Mouse (Mus musculus) heart, postnatal 10 days (tissue): ENCODE data around the gene Gga2. TPM values are rescaled to one million over a fixed set of nuclear protein-coding genes. Genes with fewer than 3 reads are reported as not detected.

Experiments
- DNase-seq, 2 experiments: peaks; one replicate each; pipeline ENCODE4 v3.0.0; 2021
- intact Hi-C: fragments of 180-260 bp; cut with DNase I; formaldehyde crosslinking; loops from one replicate; pipeline ENCODE4 v1.15.1; 2025
- total RNA-seq, 2 experiments: library from RNA; stranded (reverse); gene quantifications; 2 replicates each; pipeline ENCODE4 v1.2.3; 2021

Gene Gga2
- total RNA-seq, 2 experiments from 2014 or later: 42.1 TPM

- peak; percentile 61 for DNase-seq
- intact Hi-C loops: no loop called here
Observed at GRCm38 (mm10) chr7:122015105-122015504, 5.9 kb downstream of the Gga2 start.

GRCm38 (mm10) chr7:122012949-122013348 is 8.1 kb downstream of the Gga2 start:
- DNase-seq: no peak

GRCm38 (mm10) chr7:122012370-122012769 is 8.7 kb downstream of the Gga2 start:
- peak; percentile 21 to 31 for DNase-seq
- intact Hi-C loops: no loop called here

More at GRCm38 (mm10) chr7:122012949-122013348, 8.1 kb downstream of the Gga2 start:
- intact Hi-C loops: no loop called here

DNA sequence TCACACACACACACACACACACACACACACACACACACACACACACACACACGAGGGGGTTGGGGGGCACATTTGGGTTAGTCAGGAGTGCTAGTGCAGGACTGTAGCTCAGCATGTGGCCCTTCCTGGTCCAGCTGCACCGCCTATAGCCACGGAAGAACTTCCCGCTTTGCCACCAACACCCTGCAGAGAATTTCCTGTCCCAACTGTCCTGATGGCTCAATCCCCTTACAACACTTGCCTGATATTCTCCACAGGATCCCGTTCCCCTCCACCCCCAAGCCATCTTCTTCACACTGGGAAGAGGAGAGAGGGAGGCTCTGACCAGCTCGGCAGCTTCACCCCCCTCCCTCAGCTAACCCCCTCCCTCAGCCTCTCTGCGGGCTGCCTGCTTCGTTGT is 20.6 kb downstream of the Gga2 start:
- intact Hi-C loops: no loop called here

GRCm38 (mm10) chr7:121995961-121996360 is 25.1 kb downstream of the Gga2 start:
- DNase-seq: no peak
- intact Hi-C loops: no loop called here

More for the DNA sequence above, 20.6 kb downstream of the Gga2 start:
- DNase-seq: no peak

DNA sequence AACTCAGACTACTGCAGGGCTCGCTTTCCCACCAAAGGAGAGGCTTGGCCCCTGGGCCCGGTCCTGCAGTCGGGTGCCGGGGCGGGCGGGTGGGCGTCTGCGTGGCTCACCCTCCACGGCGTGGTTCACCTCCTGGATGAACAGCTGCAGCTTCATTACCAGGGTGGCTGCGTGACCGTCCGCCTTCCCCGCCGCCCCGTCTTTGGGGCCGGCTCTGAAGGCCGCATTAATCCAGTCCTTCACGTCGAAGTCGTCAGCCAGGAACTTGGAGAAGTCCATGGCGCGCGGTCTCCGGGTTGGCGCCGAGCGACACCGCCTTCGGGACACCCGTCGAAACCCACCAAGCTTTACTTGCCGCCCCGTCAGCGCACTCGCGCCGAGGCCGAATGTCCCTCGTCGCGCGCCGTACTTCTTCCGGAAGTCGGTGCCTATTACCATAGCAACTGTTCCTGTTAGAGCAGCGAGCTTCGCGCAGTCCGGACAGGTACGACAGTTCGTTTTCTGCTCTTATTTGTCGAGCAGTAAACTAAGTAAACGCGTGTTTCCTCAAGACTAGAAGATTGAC is 39.6 kb downstream of the Gga2 start, which contains the start of gene Cog7:
Cog7 (minus strand) TSS at position 405 of the 565 bp plus-strand sequence.
- intact Hi-C loops: no loop called here
- DNase-seq: peak; percentile 94 to 97

DNA sequence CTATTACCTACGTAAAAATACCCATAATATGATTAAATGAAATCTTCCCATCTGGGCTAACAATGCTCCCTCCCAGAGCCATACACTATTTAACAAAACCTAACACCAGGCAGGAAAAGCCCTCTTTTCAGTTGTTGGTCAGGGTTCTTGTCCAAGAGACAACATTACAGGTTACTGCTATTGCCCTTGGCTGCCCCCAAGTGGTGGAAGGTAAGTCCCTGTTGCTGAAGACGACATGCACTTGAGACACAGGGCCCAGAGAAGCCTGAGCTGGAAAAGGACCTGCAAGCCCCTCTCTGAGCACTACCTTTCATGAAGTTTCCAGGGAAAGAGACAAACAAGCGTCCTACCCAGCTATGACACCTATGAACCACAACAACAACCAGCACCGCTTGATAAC is 46.0 kb downstream of the Gga2 start:
- DNase-seq: peak; percentile 57 to 66
- intact Hi-C loops: no loop called here

GRCm38 (mm10) chr7:121971698-121972097 is 49.3 kb downstream of the Gga2 start:
- no peak for DNase-seq
- intact Hi-C loops: no loop called here

DNA sequence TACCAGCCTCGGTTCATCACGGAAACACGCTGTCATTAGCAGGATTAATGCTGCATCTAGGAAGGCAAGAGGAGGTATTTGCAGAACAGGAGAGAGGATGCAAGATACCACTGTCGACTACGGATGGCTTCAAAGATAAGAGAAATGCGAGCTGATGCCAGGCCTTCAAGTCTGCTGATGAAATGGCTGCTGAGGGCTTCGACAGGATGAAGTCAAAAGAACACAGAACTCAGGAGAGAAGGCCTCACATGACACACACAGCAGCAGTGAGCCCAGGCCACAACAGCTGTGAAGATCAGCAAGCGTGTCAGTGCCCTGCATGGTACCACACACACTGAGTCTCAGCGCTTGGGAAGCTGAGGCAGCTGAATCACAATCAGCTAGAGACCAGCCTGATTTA is 50.8 kb downstream of the Gga2 start:
- intact Hi-C loops: no loop called here
- DNase-seq: no peak

DNA sequence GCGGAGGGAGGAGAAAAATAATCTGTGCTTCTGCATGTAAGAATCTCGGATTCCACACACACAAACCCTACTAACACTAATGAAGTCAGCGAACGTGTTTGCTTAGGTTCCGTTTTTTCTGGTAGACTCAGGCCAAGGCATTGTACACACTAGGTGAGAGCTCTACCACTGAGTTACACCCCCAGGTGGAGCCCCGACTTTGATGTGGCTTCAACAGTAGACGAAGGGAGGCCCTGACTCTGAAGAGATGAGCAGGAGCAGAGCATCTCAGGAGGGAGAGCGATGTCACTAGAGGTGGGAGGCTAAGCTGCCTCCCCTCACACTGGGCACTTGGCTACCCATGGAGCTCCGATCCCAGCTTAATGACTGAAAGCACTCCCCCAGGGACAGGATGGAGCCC is 52.2 kb downstream of the Gga2 start:
- intact Hi-C loops: no loop called here
- no peak for DNase-seq

DNA sequence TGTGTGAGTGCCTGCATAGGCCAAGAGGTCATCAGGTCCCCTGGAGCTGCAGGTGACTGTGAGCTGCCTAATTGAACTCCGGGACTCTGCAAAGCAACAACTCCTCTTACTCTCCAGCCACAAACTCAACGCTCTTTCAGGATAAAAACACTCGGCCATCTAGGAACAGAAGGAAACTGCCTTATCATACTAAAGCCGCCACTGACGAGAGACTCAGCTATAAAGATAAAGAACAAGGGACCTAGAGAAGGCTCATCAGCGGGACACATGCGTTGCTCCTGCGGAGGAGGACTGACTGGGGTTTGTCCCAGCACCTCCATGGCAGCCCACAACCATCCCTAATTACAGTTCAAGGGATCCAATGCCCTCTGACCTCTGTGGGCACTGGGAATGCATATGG is 52.8 kb downstream of the Gga2 start:
- no peak for DNase-seq
- intact Hi-C loops: no loop called here

GRCm38 (mm10) chr7:121966169-121966568 is 54.9 kb downstream of the Gga2 start:
- intact Hi-C loops: no loop called here
- DNase-seq: no peak

- DNase-seq: peak; percentile 68 to 80
- intact Hi-C loops: loop anchor here (1.0 to 2.0 kb wide), 2 partner anchors 65 to 230 kb away; partner anchors contain the start of gene Scnn1g
Observed at GRCm38 (mm10) chr7:121963883-121964398, 57.1 kb downstream of the Gga2 start.

GRCm38 (mm10) chr7:121962571-121962959 is 58.5 kb downstream of the Gga2 start:
- intact Hi-C loops: loop anchor here (2.0 kb wide), 1 partner anchor 64 kb away; no protein-coding TSS in a partner anchor
- no peak for DNase-seq

DNA sequence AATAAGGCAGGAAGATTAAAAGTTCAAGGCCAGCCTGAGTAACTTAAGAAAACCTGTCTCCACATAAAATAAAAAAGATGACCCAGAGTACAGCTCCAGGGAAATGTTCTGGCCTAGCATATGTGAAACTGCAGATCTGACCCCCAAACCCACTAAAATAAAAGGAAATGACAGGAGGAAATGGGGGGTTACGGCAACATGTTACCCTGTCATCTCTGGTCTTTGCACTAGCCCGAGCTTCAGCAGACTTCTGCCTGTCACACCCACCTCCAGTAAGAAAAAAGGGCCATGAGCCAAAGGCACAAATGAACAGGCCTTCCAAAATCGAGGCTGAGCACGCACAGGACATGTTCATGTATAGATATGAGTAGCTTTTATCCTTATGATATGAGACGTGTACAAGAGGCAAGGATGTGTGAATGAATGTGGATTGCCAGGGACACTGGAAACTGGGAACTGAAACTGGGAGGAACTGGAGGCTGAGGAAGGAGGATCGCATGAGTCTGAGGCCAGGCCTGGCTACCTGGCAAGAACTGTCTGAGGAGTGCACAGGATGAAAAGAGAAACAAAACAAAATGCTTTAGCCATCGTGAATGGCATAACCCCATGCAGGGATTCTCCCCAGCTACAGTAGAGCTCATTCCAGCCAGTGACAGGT is 59.0 kb downstream of the Gga2 start:
- no peak for DNase-seq
- intact Hi-C loops: loop anchor here (2.0 kb wide), 1 partner anchor 63 kb away; no protein-coding TSS in a partner anchor

- DNase-seq: no peak
- intact Hi-C loops: no loop called here
Observed at GRCm38 (mm10) chr7:121955802-121956201, 65.2 kb downstream of the Gga2 start.

DNA sequence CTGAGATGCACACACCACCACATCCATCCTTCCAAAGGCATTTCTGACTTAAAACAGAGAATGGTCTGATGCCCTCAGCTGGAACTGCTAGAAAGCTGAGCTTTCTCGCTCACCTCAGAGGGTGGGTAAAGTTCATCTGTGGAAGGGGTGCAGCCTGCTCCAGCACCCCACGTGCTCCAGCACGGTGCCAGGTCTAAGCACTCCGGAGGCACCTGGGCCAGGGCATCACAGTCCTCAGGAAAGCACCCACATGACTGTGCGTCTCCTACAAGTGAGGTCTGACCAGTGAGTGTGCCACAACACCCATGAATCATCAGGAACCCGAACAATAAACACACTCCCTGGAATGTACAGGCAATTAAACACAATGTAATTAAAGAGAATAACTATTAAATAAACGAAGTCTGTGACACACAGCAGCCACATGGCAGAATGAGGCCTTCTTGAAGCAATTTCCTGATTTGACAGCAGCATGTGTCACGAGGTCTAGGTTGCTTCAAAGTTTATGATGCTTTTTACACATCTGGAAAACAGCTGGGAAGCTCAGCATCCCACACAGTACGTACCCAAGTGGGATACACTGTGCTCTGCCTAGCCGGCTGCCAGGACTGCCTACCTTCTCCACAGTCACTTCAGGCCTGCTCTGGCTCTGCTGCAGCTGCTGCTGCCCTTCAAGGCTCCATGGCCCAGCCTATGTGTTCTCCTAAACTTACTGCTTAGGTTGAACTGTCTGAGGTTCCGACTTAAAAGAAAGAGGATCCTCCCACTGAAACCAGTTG is 65.9 kb downstream of the Gga2 start:
- intact Hi-C loops: no loop called here
- DNase-seq: no peak

DNA sequence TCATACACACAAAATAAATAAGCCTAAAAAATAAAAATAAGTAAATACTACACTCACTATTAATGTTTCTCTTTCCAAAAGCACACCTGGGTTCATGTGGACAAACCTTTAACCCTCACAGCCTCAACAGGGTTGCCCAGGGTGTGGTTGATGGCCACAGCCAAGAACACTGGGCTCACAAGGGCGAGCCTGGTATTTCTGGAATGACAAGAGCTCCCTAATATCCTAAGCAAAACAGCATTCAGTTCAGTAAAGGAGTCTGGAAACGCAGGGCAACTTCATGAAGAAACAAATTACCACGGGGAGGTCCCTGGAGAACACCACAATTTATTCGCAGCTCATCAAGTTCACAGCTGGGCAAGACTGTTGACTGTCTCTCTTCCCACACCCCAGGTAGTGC is 73.5 kb downstream of the Gga2 start:
- intact Hi-C loops: no loop called here
- DNase-seq: no peak

- no peak for DNase-seq
- intact Hi-C loops: no loop called here
Observed at GRCm38 (mm10) chr7:121946196-121946595, 74.8 kb downstream of the Gga2 start.

GRCm38 (mm10) chr7:121942371-121942770 is 78.7 kb downstream of the Gga2 start:
- peak in 1 of 2 experiments; percentile 23 for DNase-seq
- intact Hi-C loops: no loop called here

DNA sequence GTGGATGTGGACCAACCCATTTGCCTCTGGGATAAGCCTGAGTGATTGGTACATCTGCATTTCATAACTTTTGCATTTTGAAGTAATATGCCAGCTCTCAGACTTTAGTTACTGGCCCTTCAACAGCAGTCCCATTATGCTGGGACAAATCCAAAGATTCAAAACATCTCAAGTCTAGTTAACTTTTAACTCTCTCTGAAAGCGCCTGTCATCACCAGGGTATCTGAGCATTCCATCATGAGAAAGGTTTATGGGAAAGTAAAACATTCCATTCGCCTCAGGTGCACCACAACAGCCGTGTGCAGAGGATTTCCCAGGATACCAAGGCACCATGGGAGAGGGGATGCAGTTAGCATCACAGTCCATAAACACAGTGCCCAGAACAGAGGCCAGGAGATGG is 79.4 kb downstream of the Gga2 start:
- no peak for DNase-seq
- intact Hi-C loops: no loop called here
